ENCODE assay signal across 8 mouse cellular contexts in the genomic region with DNA sequence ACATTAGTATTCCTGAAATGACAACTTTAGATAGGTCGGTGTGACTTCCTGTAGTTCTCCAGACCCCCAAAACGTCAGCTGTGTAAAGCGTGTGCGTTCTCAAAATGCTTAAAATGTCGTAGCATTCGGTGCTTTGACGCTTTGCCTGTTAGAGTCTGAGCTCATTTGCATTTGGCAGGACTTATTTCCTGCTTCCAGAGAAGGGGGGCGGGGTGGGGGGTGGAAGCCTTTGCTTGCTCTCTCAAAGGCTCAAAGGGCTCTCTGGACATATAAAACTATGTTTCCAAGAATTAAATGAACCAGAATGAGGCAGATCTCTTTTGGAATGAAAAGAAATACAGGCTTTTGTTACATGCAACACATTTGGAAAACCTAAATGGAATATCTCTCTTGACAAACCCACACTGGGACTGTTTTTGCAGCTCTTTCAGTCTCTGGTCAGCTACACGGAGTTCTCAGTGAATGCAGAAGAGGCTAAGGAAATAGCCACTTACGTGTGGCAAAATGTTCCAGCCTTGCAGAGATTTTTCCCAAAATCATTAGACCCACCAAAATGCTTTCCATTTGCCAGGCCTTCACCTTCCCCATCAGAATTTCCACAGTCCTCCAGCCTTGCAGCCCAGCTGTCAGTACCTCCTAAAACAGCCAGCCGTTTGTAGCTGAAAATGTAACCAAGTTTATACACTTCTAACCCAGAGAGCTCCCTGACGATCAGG.
DNase-seq lines count a peak whose midpoint lies in the region; ATAC-seq and TF ChIP-seq lines count a peak whose summit lies in the region.

No protein-coding gene starts in this region.

- no peak for TF ChIP-seq CTCF in embryonic fibroblast, embryonic 13.5 days (IDR thresholded peaks at IDR 0.05; ENCODE audit: borderline replicate concordance, insufficient read depth, low read length)
- TF ChIP-seq CTCF in olfactory bulb, adult 2 months (IDR thresholded peaks at IDR 0.05; ENCODE audit: insufficient read depth, low read depth, low read length): no peak

- H3K9me3 ChIP-seq in lung, embryonic 15.5 days: no peaks in the 10 kb centered on the region

- peak; percentile 12 to 26 for DNase-seq in B cell, adult 2 months
- DNase-seq in adrenal gland, postnatal 36 days: peak; percentile 30 to 40
- DNase-seq in heart, postnatal 25 days (ENCODE audit: low spot score): peak; percentile 14
- DNase-seq in kidney, postnatal 4 days: peak; percentile 67 to 82
- no peak for DNase-seq in T-cell, adult 2 months (ENCODE audit: low spot score)

- H3K4me2 ChIP-seq in lung, embryonic 15.5 days: peak overlapping the region; percentile 69

- peaks cover 17% of the 10 kb centered on the region for H3K4me1 ChIP-seq in embryonic fibroblast, embryonic 13.5 days (ENCODE audit: control insufficient read depth, insufficient read depth, low read length)
- peaks cover 27% of the 10 kb centered on the region for H3K4me1 ChIP-seq in lung, embryonic 15.5 days
- peaks cover 8% of the 10 kb centered on the region for H3K4me1 ChIP-seq in olfactory bulb, adult 2 months (ENCODE audit: control insufficient read depth, insufficient read depth, low read length)

- no peaks in the 10 kb centered on the region for H3K27me3 ChIP-seq in lung, embryonic 15.5 days

- WGBS in lung, embryonic 15.5 days: 2% methylated on average over 12 of the region's 12 CpGs
- 21% methylated on average over 12 of the region's 12 CpGs for WGBS in olfactory bulb, adult 2 months

- intact Hi-C loops in heart, postnatal 25 days (cut with DNase I): loop anchor here (2.0 to 10.0 kb wide), 5 partner anchors 58 to 408 kb away; partner anchors contain the start of gene Spry2

- peak overlapping the region; percentile 78 for H3K27ac ChIP-seq in embryonic fibroblast, embryonic 13.5 days (ENCODE audit: insufficient read depth, low read length)
- H3K27ac ChIP-seq in lung, embryonic 15.5 days: peak overlapping the region; percentile 98
- peak overlapping the region; percentile 99 for H3K27ac ChIP-seq in olfactory bulb, adult 2 months (ENCODE audit: insufficient read depth, low read depth, low read length)

- no peaks in the 10 kb centered on the region for H3K36me3 ChIP-seq in lung, embryonic 15.5 days

- ATAC-seq in lung, embryonic 15.5 days (ENCODE audit: borderline replicate concordance, extremely low read depth, low FRiP score, low TSS enrichment): peak; percentile 66; the same call in 1 of the 2 replicates

- peak overlapping the region; percentile 22; the same call in 1 of the 2 replicates for H3K4me3 ChIP-seq in embryonic fibroblast, embryonic 13.5 days (ENCODE audit: insufficient read depth, low read length)
- peak overlapping the region; percentile 37 for H3K4me3 ChIP-seq in lung, embryonic 15.5 days
- H3K4me3 ChIP-seq in olfactory bulb, adult 2 months (ENCODE audit: insufficient read depth, low read depth, low read length): no peak overlapping the region

- no peak; the same call in 1 of the 2 replicates for TF ChIP-seq POLR2A in embryonic fibroblast, embryonic 13.5 days (IDR thresholded peaks at IDR 0.05; ENCODE audit: low read depth, low read length)
- TF ChIP-seq POLR2A in olfactory bulb, adult 2 months (IDR thresholded peaks at IDR 0.05; ENCODE audit: insufficient read depth, low read depth, low read length): no peak

- peak overlapping the region; percentile 24; the same call in 1 of the 2 replicates for H3K9ac ChIP-seq in lung, embryonic 15.5 days
